Mouse (Mus musculus) kidney, postnatal 36 days (tissue): ENCODE data around the gene Ly6g6e.
A peak's percentile ranks its signal among the peaks of the same experiment; 100 is the strongest.
"Not testable (repeated sequence)": the region's sequence is repeated elsewhere in the genome, so short reads cannot be mapped to it uniquely, and the experiment has no call there.

ENCODE experiments used
- DNase-seq, 2 experiments: peaks; one replicate each; pipeline ENCODE4 v3.0.0; 2021 to 2022; ENCODE audit warnings: mixed read lengths in 2 of 2

Ly6g6e gene

DNA sequence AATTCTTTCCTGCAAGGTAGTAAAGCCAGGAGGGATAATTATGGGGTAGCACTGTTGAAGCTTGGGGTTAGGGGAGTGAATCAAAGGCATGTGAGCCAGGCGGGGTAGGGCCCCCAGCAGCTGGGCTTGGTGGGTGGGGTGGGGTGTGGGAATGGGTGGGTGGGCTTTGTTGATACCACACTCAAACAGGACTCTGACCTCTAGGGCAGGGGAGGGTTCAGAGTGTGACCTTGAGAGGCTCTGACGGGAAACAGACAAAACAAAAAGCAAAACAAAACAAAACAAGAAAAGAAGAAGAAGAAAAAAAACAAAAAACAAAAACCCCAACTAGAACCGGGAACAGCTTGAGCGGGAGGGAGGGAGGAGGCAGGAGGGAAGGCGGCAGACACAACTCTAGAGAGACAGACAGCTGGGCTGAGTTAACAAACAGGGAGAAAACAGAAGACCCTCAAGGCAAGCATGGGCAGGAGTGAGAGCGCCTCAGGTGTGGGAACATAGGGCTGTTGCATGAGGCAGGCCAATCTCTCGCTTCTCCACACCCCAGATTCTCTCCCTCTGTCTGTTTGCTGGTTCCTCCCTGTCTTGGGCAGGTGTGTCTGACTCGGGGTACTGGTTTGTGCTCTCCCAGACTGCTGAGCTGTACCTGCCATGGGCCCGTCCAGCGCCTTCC is at the start of gene Ly6g6e:
Ly6g6e (plus strand) TSS at position 396 of the 670 bp plus-strand sequence.
- no peak for DNase-seq

- DNase-seq = no peak
Measured at GRCm38 (mm10) chr17:35027277-35028068, 49.2 kb upstream of the Ly6g6e start, which contains the start of gene Sapcd1. Sapcd1 (minus strand) TSS chr17:35028016.

GRCm38 (mm10) chr17:35028315-35028714 is 48.4 kb upstream of the Ly6g6e start:
- no peak for DNase-seq

DNA sequence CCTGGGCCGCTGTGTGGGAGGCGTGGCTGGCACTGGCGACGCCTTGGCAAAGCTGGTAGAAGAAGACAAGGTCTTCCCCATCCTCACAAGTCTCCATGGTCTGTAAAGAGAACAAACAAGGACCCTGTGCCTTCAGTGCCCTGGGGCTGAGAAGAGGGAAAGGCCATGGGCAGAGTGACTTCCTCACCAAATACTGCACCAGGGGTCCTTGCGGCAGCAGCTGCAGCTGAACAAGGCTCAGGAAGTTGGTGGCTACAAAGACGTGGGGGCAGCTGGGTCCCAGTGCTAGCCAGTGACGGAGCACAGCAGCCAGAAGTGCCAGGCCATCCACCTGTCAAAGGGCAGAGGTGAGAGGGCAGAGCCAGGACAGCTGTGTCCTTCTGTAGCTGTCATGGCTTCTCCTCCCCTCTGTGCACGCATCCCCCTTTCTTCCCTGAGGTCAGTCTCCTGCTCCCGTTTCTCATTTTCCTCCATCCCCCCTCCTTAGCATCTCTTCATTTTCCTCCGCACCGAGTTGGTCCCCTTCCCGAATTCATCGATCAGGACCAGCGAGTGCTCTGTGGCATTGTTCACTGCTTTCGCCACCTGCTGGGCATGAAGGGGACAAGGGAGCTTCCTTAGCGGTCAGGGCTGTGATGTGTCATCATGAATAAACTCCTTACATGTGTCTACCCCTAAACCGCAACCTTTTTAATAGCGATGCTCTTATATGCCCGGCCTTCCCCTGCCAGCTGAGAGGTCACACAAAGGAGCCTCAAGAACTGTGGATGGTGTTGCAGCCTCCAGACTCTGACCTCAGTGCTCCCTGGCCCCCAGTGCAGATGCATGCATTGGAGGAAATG is 46.8 kb upstream of the Ly6g6e start:
- DNase-seq = peak in 1 of 2 experiments; percentile 56

DNA sequence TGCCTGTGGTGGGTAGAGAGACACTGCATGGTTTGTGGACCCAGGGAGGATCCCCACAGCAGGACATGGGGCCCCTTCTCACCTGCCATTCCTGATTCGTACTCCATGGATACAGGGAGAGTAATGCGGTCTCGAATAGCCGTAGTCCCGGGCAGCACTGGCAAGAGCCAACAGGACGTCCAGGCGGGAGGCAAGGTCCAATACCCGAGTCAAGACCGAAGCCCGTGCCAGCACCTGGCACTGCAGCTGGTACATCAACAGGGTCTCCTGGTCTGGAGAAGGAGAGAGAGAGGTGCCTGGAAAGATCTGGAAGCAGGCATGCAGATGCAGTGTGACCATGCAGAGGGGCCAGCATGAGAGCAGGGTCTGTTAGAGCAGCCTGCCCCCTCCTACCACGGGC is 45.4 kb upstream of the Ly6g6e start:
- DNase-seq = no peak

- no peak for DNase-seq
Measured at GRCm38 (mm10) chr17:35031880-35032279, 44.8 kb upstream of the Ly6g6e start.

DNA sequence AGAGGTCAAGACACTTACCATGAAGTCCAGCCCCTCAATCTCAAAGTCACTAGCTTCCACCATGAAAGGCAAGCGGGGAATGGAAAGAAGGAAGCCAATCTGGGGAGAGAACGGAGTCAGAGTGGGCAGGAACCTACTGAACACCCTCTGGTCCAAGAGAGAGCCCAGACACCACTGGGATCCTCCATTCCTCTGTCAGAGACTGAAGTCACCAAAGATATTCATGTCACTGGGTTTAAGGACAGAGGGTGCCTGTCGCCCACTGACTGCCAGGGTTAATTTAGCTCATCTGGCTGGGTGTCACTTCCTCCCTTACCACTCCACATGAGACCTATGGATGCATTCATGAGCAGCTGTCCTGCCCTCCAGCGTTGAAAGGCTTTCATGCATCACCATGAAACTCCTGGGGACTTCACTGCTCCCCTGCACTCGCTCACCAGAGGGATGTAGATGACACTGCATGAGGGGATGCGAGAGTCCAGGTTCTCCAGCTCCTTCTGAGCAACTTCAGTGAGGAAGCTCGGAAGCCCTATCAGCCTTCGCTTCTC is 44.3 kb upstream of the Ly6g6e start:
- no peak for DNase-seq

DNA sequence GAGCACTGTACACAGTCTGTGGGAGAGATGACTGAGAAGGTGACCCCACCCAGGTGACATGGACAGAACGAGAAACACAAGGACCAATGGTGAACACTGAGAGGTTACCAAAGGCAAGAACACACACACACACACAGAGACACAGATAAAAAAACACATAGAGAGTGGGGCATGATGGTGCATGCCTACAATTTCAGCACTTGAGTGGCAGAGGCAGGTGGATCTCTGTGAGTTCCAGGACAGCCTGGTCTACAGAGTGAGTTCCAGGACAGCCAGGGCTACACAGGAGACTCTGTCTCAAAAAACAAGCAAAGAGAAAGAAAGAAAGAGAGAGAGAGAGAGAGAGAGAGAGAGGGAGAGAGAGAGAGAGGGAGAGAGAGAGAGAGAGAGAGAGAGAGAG is 43.0 kb upstream of the Ly6g6e start:
- DNase-seq = not testable (repeated sequence)

DNA sequence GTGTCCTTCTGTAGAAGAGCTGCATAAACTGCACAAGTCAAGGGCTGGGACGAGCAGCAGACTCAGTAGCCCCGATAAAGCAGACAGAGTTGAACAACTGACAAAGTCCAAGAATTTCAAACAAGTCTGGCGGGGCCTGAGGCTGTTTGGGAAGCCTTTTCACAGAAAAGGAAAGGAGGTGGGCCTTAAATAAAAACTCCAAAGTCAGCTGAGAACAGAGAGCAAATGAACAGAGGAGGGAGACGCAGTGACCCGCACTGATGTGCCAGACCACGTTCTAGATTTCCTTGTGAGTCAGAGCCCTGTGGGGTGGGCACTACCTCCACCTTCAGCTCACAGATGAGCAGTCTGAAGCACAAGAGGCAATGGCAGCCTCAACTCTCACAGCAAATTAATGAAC is 41.8 kb upstream of the Ly6g6e start:
- DNase-seq = no peak

DNA sequence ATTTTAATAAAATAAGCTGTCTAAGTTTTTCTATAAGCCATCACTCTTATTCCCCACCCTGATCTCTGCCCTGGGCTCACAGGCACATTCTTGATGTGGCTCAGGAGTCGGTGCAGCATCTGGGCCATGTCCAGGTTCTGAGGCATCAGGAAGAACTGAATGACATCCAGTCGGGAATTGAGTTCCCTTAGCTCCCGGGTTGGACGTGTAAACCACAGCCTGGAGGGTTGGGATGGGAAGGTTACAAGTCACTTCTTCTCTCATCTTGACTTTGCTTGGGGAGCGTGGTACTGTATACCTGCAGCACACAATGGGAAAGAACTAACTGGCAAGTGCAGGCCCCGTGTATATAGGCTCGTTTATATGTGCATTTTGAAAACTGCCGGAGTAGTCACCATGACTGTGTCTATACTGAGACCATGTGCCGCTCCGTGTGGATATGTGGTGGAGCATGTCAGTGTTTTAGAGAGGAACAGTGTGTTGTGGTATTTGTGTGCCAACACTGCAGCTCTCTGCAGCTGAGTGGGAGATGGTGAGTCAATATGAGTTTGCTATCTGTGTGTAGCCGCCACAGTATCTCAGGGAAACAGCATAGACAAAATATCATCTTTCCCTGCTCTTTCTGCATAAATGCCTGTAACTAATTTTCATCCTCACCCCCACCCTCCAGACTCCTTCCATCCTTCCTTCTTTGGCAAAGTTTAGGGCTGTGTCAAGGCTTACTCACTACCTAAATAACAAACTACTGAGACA is 37.4 kb upstream of the Ly6g6e start:
- no peak for DNase-seq

- no peak for DNase-seq
Measured at GRCm38 (mm10) chr17:35043794-35044193, 32.9 kb upstream of the Ly6g6e start.

DNA sequence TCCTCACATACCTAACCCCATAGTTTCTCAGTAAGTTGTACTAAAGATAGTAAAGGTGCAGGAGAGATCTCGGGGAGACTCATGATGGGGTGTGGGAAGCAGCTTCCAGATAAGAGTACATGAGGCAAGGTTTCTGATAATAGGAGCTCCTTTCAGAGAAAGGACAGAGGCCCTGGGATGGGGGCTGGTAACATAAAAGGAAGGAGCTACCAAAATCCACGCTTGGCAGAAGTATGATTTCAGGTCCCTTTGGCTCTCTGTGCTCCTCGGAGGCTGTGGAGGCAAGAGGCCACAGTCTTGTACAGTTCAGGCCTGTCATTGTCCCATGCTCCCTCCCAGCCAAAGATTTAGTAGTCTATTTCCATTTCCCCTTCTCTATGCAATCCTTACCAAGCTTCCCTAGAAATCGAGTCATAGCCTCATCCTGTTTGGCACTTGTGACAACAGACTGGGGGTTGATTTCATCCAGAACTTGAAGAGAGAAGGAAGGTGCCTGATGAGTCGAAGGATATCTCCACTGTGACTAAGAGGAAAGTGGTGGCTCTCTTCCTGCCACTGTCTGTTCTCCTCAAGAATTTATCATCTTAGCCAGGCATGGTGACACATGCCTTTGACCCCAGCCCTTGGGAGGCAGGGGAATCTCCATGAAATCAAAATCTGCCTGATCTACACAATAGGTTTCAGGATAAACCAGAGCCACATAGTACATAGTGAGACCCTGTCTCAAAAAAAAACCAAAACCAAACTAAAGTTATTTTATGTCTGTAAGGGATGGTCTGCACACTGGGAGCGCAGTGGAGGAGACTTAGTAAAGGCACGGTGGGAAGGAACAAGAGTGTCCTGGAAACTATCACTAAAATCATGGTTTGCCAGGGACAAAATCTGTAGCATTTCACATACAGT is 31.5 kb upstream of the Ly6g6e start:
- DNase-seq = no peak

DNA sequence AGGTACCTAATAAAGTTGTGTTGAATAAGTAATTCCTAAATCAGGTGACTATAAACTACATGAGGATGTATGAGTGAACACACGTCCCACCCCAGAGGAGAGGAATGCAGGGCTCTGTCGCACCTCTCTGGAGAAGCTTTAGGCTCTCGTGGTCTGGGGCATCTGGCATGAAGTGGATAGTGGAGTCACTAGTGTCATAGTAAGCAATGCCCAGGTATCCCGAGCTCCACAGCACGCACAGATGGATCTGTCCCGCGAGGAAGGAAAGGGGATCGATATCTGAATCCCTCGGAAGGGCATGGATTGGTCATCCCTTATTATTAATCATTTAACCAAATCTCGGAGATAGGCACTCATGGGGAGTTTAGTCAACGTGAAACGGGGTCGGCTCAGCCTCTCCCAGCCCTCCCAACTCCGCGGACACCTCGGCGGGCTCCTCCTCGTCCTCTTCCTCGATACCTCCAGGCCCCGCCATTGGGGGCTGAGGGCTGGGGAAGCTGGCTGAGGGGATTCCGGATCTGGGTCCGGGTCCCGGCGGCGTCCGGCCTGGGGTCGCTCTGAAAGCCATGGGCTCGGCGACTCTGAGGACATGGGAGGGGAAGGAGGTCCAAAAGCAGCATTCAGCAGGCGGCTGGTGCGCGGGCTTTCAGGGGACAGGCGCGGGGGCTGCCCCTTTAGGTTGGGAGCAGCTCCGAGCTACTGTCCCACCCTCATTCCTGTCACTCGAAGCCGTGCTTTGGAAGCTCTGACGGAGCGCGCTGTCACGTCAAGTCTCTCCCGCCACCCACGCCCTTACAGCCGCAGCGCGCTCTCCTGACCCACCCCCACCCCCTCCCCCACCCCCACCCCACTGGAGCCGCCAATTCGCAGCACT is 30.7 kb upstream of the Ly6g6e start:
- DNase-seq = no peak

DNA sequence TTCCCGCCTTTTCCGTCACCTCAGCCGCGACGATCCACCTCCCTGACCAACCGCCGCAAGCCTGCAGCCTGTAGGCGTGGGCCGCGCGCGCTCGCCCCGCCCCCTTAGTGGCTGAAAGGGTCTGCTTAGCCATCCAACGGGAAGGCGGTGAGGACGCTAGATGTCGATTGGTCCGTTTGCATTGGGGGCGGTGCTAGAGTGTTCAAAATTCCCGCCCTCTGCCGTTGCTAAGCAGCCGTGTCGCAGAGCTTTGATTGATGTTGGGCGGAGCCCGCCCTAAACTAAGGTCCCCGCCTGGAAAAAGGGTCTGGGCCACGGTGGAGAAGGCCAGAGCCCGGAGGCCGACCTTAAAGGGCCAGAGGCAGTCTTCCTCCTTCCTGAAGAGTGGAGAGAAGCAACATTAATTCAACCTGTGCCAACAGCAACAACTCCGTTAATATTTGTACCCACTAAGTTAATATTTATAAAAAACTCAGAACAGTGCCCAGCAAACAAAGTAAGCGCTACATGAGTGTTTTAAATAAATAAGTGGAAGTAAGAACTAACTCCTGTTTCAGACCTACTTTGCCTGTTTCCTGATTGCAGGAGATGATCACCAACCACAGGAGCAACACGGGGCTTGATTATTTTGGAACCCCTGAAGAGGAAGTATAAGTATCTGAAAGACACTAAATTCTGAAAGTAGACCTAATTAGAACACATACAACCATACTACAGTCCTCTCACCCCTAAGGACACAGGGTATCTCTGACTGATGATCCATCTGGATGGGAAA is 29.8 kb upstream of the Ly6g6e start, which contains the start of gene Msh5:
Msh5 (minus strand) TSS at position 65 of the 775 bp plus-strand sequence.
- DNase-seq = peak; percentile 98

DNA sequence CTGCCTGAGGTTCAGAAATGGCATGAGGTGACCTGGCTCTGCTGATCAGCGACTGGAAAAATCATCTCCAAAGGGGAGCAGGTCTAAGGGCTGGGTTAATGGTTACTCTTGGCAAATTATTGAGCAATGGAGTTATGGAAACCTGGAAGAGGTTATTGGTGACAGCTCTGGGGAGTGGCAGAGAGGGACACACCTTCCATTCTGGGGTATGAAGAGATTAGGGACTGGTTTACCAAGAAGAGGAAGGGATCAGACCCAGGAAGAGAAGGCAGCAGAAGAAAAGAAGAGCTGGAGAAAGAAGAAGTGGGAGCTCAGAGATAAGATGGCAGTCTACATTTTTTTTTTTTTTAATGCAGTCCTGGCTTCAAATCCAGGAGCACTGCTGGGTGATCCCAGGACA is 29.0 kb upstream of the Ly6g6e start:
- peak; percentile 67 to 89 for DNase-seq

GRCm38 (mm10) chr17:35048149-35048931 is 28.4 kb upstream of the Ly6g6e start:
- peak; percentile 33 to 42 for DNase-seq

DNA sequence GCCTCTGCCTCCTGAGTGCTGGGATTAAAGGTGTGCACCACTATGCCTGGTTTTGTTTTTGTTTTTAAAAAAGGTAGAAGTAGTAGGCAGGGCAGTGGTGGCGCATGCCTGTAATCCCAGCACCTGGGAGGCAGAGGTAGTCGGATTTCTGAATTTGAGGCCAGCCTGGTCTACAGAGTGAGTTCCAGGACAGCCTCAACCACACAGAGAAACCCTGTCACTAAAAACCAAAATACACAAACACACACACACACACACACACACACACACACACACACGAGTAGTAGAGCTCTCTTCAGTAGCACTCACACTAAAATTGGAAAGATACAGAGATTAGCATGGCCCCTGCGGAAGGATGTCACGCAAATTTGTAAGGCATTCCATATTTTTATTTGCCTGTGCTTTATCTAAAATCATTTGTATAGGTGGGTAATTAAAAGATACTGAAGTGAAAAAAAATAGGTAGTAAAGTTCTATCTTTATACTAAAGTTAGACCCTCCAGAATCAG is 27.7 kb upstream of the Ly6g6e start:
- DNase-seq = peak in 1 of 2 experiments; percentile 13

GRCm38 (mm10) chr17:35049561-35050016 is 27.1 kb upstream of the Ly6g6e start, which contains the start of gene Clic1:
Clic1 (plus strand) TSS chr17:35049966.
- DNase-seq = peak; percentile 54 to 74
